14 mouse cellular contexts compared by ENCODE assay signal in genomic region chr1:91831978-91832377, GRCm38 (mm10). TPM values are rescaled to one million over a fixed set of nuclear protein-coding genes. Genes with fewer than 3 reads are reported as not detected.
"Had no signal": no experiment of that assay in that cellular context is flagged by ENCODE, and none has a peak within 500 bp of the region (broad histone marks: within the 10 kb centered on the region; RNA-seq: fewer than 3 reads in every experiment).

No protein-coding gene starts in this region.

- H3K36me3 ChIP-seq: limb, embryonic 15.5 days; midbrain, embryonic 13.5 days had no signal

- H3K9me3 ChIP-seq: limb, embryonic 12.5 days; limb, embryonic 15.5 days; midbrain, embryonic 13.5 days had no signal

- DNase-seq: kidney, postnatal 14 days; kidney, postnatal 4 days; left cerebral cortex, postnatal 4 days; liver, postnatal 0 days; lung, embryonic 14.5 days; thymus, adult 18-20 months; thymus, postnatal 36 days had no signal

- ATAC-seq: liver, postnatal 0 days; lung, postnatal 0 days; midbrain, embryonic 13.5 days had no signal

- H3K4me3 ChIP-seq: limb, embryonic 12.5 days; limb, embryonic 15.5 days; midbrain, embryonic 13.5 days had no signal

- H3K27me3 ChIP-seq: limb, embryonic 12.5 days; limb, embryonic 15.5 days; midbrain, embryonic 13.5 days had no signal

- H3K4me1 ChIP-seq: midbrain, embryonic 13.5 days had no signal

- H3K27ac ChIP-seq: limb, embryonic 12.5 days; limb, embryonic 15.5 days; liver, embryonic 14.5 days; macrophage; midbrain, embryonic 13.5 days had no signal

RNA-seq across cellular contexts. Expression of gene Twist2, which starts 30.7 kb away (rescaled TPM):
- total RNA-seq: megakaryocyte, adult 5-6 weeks had no signal
- polyA plus RNA-seq: macrophage had no signal
